Mouse (Mus musculus): Measurements from ENCODE around the gene Platr17. TPM values are rescaled to one million over a fixed set of nuclear protein-coding genes. Genes with fewer than 3 reads are reported as not detected.

Gene Platr17
- total RNA-seq, 2 experiments from 2014 or later = not detected

- no peak for DNase-seq (ENCODE audit: extremely low spot score in 1 of 2, low spot score in 2 of 2)
- no peak overlapping the region for H3K27ac ChIP-seq
- intact Hi-C loops (cut with DNase I) = no loop called here
- H3K4me3 ChIP-seq = no peak overlapping the region
- TF ChIP-seq CTCF (IDR thresholded peaks at IDR 0.05) = no peak
These were observed 30.6 kb downstream of the Platr17 start for GRCm38 (mm10) chr17:33935422-33936055.

- TF ChIP-seq CTCF (IDR thresholded peaks at IDR 0.05) = no peak
- DNase-seq (ENCODE audit: extremely low spot score in 1 of 2, low spot score in 2 of 2) = no peak
- Histone ChIP-seq H3K4me3 (no peak overlapping the region), H3K27ac (no peak overlapping the region)
- intact Hi-C loops (cut with DNase I) = no loop called here
These were observed 32.1 kb downstream of the Platr17 start for GRCm38 (mm10) chr17:33936993-33937392.

GRCm38 (mm10) chr17:33938783-33939182 is 33.8 kb downstream of the Platr17 start:
- TF ChIP-seq CTCF (IDR thresholded peaks at IDR 0.05) = no peak
- Histone ChIP-seq H3K27ac (no peak overlapping the region), H3K4me3 (no peak overlapping the region)
- no peak for DNase-seq (ENCODE audit: extremely low spot score in 1 of 2, low spot score in 2 of 2)
- intact Hi-C loops (cut with DNase I) = no loop called here

- Histone ChIP-seq H3K27ac (peak within 1 kb of the TSS; percentile 88), H3K4me3 (peak within 1 kb of the TSS; percentile 75)
- peak; percentile 79 to 82 for DNase-seq (ENCODE audit: extremely low spot score in 1 of 2, low spot score in 2 of 2)
- no peak for TF ChIP-seq CTCF (IDR thresholded peaks at IDR 0.05)
- intact Hi-C loops (cut with DNase I) = loop anchor here (1.0 kb wide), 2 partner anchors 11 to 15 kb away; partner anchors contain the start of genes B3galt4 and Vps52
These were observed 35.4 kb downstream of the Platr17 start, which contains the start of the genes Pfdn6 and Wdr46 for GRCm38 (mm10) chr17:33940206-33940805. Pfdn6 (minus strand) TSS chr17:33940343. Wdr46 (plus strand) TSS chr17:33940660.

GRCm38 (mm10) chr17:33940981-33941380 is 36.0 kb downstream of the Platr17 start:
- intact Hi-C loops (cut with DNase I) = loop anchor here (1.0 kb wide), 2 partner anchors 10 to 14 kb away; partner anchors contain the start of genes B3galt4 and Vps52
- TF ChIP-seq CTCF (IDR thresholded peaks at IDR 0.05) = no peak
- no peak for DNase-seq (ENCODE audit: extremely low spot score in 1 of 2, low spot score in 2 of 2)
- Histone ChIP-seq H3K27ac (no peak overlapping the region), H3K4me3 (peak overlapping the region; percentile 75)

- H3K4me3 ChIP-seq = peak overlapping the region; percentile 75
- DNase-seq (ENCODE audit: extremely low spot score in 1 of 2, low spot score in 2 of 2) = no peak
- intact Hi-C loops (cut with DNase I) = no loop called here
- no peak for TF ChIP-seq CTCF (IDR thresholded peaks at IDR 0.05)
- H3K27ac ChIP-seq = no peak overlapping the region
These were observed 36.4 kb downstream of the Platr17 start for GRCm38 (mm10) chr17:33941381-33941780.

GRCm38 (mm10) chr17:33943454-33943853 is 38.5 kb downstream of the Platr17 start:
- intact Hi-C loops (cut with DNase I) = no loop called here
- Histone ChIP-seq H3K27ac (no peak overlapping the region), H3K4me3 (no peak overlapping the region)
- DNase-seq (ENCODE audit: extremely low spot score in 1 of 2, low spot score in 2 of 2) = no peak
- no peak for TF ChIP-seq CTCF (IDR thresholded peaks at IDR 0.05)

GRCm38 (mm10) chr17:33947430-33948089 is 42.6 kb downstream of the Platr17 start:
- intact Hi-C loops (cut with DNase I) = no loop called here
- DNase-seq (ENCODE audit: extremely low spot score in 1 of 2, low spot score in 2 of 2) = no peak

GRCm38 (mm10) chr17:33948090-33948904 is 43.4 kb downstream of the Platr17 start:
- no peak for TF ChIP-seq CTCF (IDR thresholded peaks at IDR 0.05)
- intact Hi-C loops (cut with DNase I) = no loop called here
- no peak overlapping the region; the same call in 1 of the 2 replicates for H3K27ac ChIP-seq
- no peak for DNase-seq (ENCODE audit: extremely low spot score in 1 of 2, low spot score in 2 of 2)
- no peak overlapping the region for H3K4me3 ChIP-seq

More at GRCm38 (mm10) chr17:33947430-33948089, 42.6 kb downstream of the Platr17 start:
- Histone ChIP-seq H3K27ac (no peak overlapping the region; the same call in 1 of the 2 replicates), H3K4me3 (no peak overlapping the region)
- no peak for TF ChIP-seq CTCF (IDR thresholded peaks at IDR 0.05)

- intact Hi-C loops (cut with DNase I) = no loop called here
- no peak for TF ChIP-seq CTCF (IDR thresholded peaks at IDR 0.05)
- Histone ChIP-seq H3K27ac (no peak overlapping the region), H3K4me3 (no peak overlapping the region)
- no peak for DNase-seq (ENCODE audit: extremely low spot score in 1 of 2, low spot score in 2 of 2)
These were observed 44.1 kb downstream of the Platr17 start for GRCm38 (mm10) chr17:33948905-33949537.

GRCm38 (mm10) chr17:33950131-33950625 is 45.2 kb downstream of the Platr17 start:
- no peak for TF ChIP-seq CTCF (IDR thresholded peaks at IDR 0.05)
- peak overlapping the region; percentile 93 for H3K27ac ChIP-seq
- H3K4me3 ChIP-seq = peak overlapping the region; percentile 66
- intact Hi-C loops (cut with DNase I) = no loop called here
- DNase-seq (ENCODE audit: extremely low spot score in 1 of 2, low spot score in 2 of 2) = no peak

Data from left cerebral cortex, adult 2 months (tissue).